Mouse (Mus musculus) forelimb bud, embryonic 11.5 days (tissue): ENCODE measurements around the gene Abhd15.
A peak's percentile ranks its signal among the peaks of the same experiment; 100 is the strongest.
"Not testable (repeated sequence)": the region's sequence is repeated elsewhere in the genome, so short reads cannot be mapped to it uniquely, and the experiment has no call there.

Source experiments
- DNase-seq: peaks from one replicate; pipeline ENCODE4 v3.0.0-alpha.2; 2012; ENCODE audit warnings: low read depth, low spot score

Gene Abhd15

GRCm38 (mm10) chr11:77512891-77513810, 1.8 kb upstream of the Abhd15 start:
- peak; percentile 92 for DNase-seq

- DNase-seq: no peak
Measured at GRCm38 (mm10) chr11:77513811-77514170, 1.1 kb upstream of the Abhd15 start.

- no peak for DNase-seq
Measured at GRCm38 (mm10) chr11:77514281-77514831, 565 bp upstream of the Abhd15 start.

GRCm38 (mm10) chr11:77515637-77516552, 974 bp downstream of the Abhd15 start, which contains the start of gene Trp53i13:
Trp53i13 (minus strand) TSS chr11:77515980.
- DNase-seq: no peak

GRCm38 (mm10) chr11:77516553-77517425, 1.9 kb downstream of the Abhd15 start:
- no peak for DNase-seq

- DNase-seq: no peak
Measured at GRCm38 (mm10) chr11:77518051-77518798, 3.3 kb downstream of the Abhd15 start.

GRCm38 (mm10) chr11:77519043-77519442, 4.1 kb downstream of the Abhd15 start, which contains the start of gene Gm10392:
Gm10392 (minus strand) TSS chr11:77519198.
- no peak for DNase-seq

GRCm38 (mm10) chr11:77520601-77521529, 5.9 kb downstream of the Abhd15 start:
- DNase-seq: no peak

- no peak for DNase-seq
Measured at GRCm38 (mm10) chr11:77525804-77526486, 11.0 kb downstream of the Abhd15 start.

- DNase-seq: not testable (repeated sequence)
Measured at GRCm38 (mm10) chr11:77528420-77528819, 13.5 kb downstream of the Abhd15 start.

- no peak for DNase-seq
Measured at GRCm38 (mm10) chr11:77529644-77530043, 14.7 kb downstream of the Abhd15 start.

GRCm38 (mm10) chr11:77530862-77531261, 15.9 kb downstream of the Abhd15 start:
- no peak for DNase-seq

GRCm38 (mm10) chr11:77532202-77532846, 17.4 kb downstream of the Abhd15 start:
- no peak for DNase-seq

GRCm38 (mm10) chr11:77545261-77545660, 30.3 kb downstream of the Abhd15 start:
- no peak for DNase-seq

GRCm38 (mm10) chr11:77585201-77585600, 70.3 kb downstream of the Abhd15 start:
- DNase-seq: no peak
